Mouse (Mus musculus) heart, embryonic 15.5 days (tissue): ENCODE measurements around the gene Cwc25. TPM values are rescaled to one million over a fixed set of nuclear protein-coding genes. Genes with fewer than 3 reads are reported as not detected.
"Not testable (repeated sequence)": the region's sequence is repeated elsewhere in the genome, so short reads cannot be mapped to it uniquely, and the experiment has no call there.

Experiments used
- ATAC-seq: fragments of 200-750 bp; cut with Nextera tagmentation; replicated peaks from 2 replicates; pipeline ENCODE4 v1.8.0; 2017; ENCODE audit warnings: low read depth, moderate TSS enrichment; ENCODE audit not compliant: insufficient number of reproducible peaks, insufficient read depth, low FRiP score
- H3K27ac ChIP-seq: fragments of 300-500 bp; sonication (generic); 2 replicates; pipeline ENCODE4 v1.5.1; 2015; ENCODE audit warnings: mild to moderate bottlenecking, inconsistent platforms
- H3K27me3 ChIP-seq: fragments of 300-500 bp; sonication (generic); 2 replicates; pipeline ENCODE4 v1.6.1; 2015; ENCODE audit warnings: inconsistent platforms
- H3K36me3 ChIP-seq: fragments of 300-500 bp; sonication (generic); 2 replicates; pipeline ENCODE4 v1.6.1; 2015; ENCODE audit warnings: mild to moderate bottlenecking, inconsistent platforms
- H3K4me1 ChIP-seq: fragments of 300-500 bp; sonication (generic); replicated peaks from 2 replicates; pipeline ENCODE4 v1.6.1; 2015; ENCODE audit warnings: inconsistent platforms
- H3K4me2 ChIP-seq: fragments of 300-500 bp; sonication (generic); 2 replicates; pipeline ENCODE4 v1.6.1; 2015; ENCODE audit warnings: inconsistent platforms, mild to moderate bottlenecking, moderate library complexity
- H3K4me3 ChIP-seq: fragments of 300-500 bp; sonication (generic); 2 replicates; pipeline ENCODE4 v1.5.1; 2015; ENCODE audit warnings: mild to moderate bottlenecking, inconsistent platforms
- H3K9ac ChIP-seq: fragments of 300-500 bp; sonication (generic); 2 replicates; pipeline ENCODE4 v1.6.1; 2015; ENCODE audit warnings: mild to moderate bottlenecking, inconsistent platforms
- H3K9me3 ChIP-seq: fragments of 300-500 bp; sonication (generic); replicated peaks from 2 replicates; pipeline ENCODE4 v1.6.1; 2016; ENCODE audit warnings: inconsistent platforms
- WGBS: fragments of 180-500 bp; shearing (Covaris S2); methylation state at CpG from one replicate; pipeline ENCODE4 v1.1.7; 2015; ENCODE audit warnings: mixed read lengths; 5-methylcytosine and 5-hydroxymethylcytosine counted together
- polyA plus RNA-seq: library from polyadenylated mRNA; unstranded; fragments of >200 nt; fragmentation: Nextera tagmentation; extraction: Ambion mirVana; gene quantifications from 2 replicates; pipeline ENCODE4 v1.2.1, GENCODE M21; 2015

Gene Cwc25
- polyA plus RNA-seq, 1 experiment from 2014 or later: 9.5 TPM

GRCm38 (mm10) chr11:97799994-97800690, 33.8 kb upstream of the Cwc25 start:
- peak; percentile 71 for ATAC-seq
- H3K27me3 ChIP-seq: no peaks in the 10 kb centered on the region
- H3K27ac ChIP-seq: peak overlapping the region; percentile 94
- WGBS: 1% methylated on average over 39 of the region's 43 CpGs
- peak overlapping the region; percentile 80 for H3K9ac ChIP-seq
- peak overlapping the region; percentile 83 for H3K4me3 ChIP-seq
- no peaks in the 10 kb centered on the region for H3K36me3 ChIP-seq
- H3K4me2 ChIP-seq: peak overlapping the region; percentile 93
- H3K9me3 ChIP-seq: no peaks in the 10 kb centered on the region
- H3K4me1 ChIP-seq: peaks cover 45% of the 10 kb centered on the region

GRCm38 (mm10) chr11:97799146-97799993, 33.0 kb upstream of the Cwc25 start:
- H3K4me3 ChIP-seq: peak overlapping the region; percentile 83
- no peaks in the 10 kb centered on the region for H3K9me3 ChIP-seq
- H3K4me2 ChIP-seq: peak overlapping the region; percentile 93
- H3K27me3 ChIP-seq: no peaks in the 10 kb centered on the region
- ATAC-seq: peak; percentile 83
- H3K27ac ChIP-seq: peak overlapping the region; percentile 94
- peak overlapping the region; percentile 80 for H3K9ac ChIP-seq
- no peaks in the 10 kb centered on the region for H3K36me3 ChIP-seq
- H3K4me1 ChIP-seq: peaks cover 38% of the 10 kb centered on the region
- under 1% methylated on average over 69 of the region's 71 CpGs for WGBS

GRCm38 (mm10) chr11:97798782-97799145, 32.4 kb upstream of the Cwc25 start, which contains the start of gene Lasp1:
Gene Lasp1 (plus strand): TSS chr11:97799000.
- WGBS: under 1% methylated on average over 11 of the region's 11 CpGs
- ATAC-seq: peak; percentile 32; the same call in 1 of the 2 replicates

GRCm38 (mm10) chr11:97798083-97798435, 31.7 kb upstream of the Cwc25 start:
- Histone ChIP-seq H3K27ac (peak overlapping the region; percentile 37; the same call in 1 of the 2 replicates), H3K4me2 (peak overlapping the region; percentile 93; the same call in 1 of the 2 replicates), H3K4me3 (peak overlapping the region; percentile 83), H3K27me3 (no peaks in the 10 kb centered on the region), H3K36me3 (no peaks in the 10 kb centered on the region), H3K9me3 (no peaks in the 10 kb centered on the region), H3K4me1 (peaks cover 29% of the 10 kb centered on the region), H3K9ac (0 out of 2 replicates have a peak overlapping the region, but pooled peaks have one; percentile 25)
- no peak for ATAC-seq
- WGBS: 47% methylated on average over 8 of the region's 8 CpGs

More at GRCm38 (mm10) chr11:97798782-97799145, 32.4 kb upstream of the Cwc25 start, which contains the start of gene Lasp1:
- H3K27me3 ChIP-seq: no peaks in the 10 kb centered on the region
- no peaks in the 10 kb centered on the region for H3K9me3 ChIP-seq
- no peaks in the 10 kb centered on the region for H3K36me3 ChIP-seq
- H3K9ac ChIP-seq: peak within 1 kb of the TSS; percentile 80
- peaks cover 32% of the 10 kb centered on the region for H3K4me1 ChIP-seq
- H3K27ac ChIP-seq: peak within 1 kb of the TSS; percentile 94
- H3K4me2 ChIP-seq: peak within 1 kb of the TSS; percentile 93
- H3K4me3 ChIP-seq: peak within 1 kb of the TSS; percentile 83

GRCm38 (mm10) chr11:97797369-97798082, 31.2 kb upstream of the Cwc25 start:
- no peak overlapping the region for H3K27ac ChIP-seq
- H3K4me3 ChIP-seq: no peak overlapping the region
- no peaks in the 10 kb centered on the region for H3K27me3 ChIP-seq
- 64% methylated on average over 15 of the region's 15 CpGs for WGBS
- no peaks in the 10 kb centered on the region for H3K36me3 ChIP-seq
- H3K4me1 ChIP-seq: peaks cover 26% of the 10 kb centered on the region
- no peak overlapping the region for H3K9ac ChIP-seq
- ATAC-seq: no peak
- no peak overlapping the region for H3K4me2 ChIP-seq
- no peaks in the 10 kb centered on the region for H3K9me3 ChIP-seq

- H3K27ac ChIP-seq: no peak overlapping the region
- peaks cover 20% of the 10 kb centered on the region for H3K4me1 ChIP-seq
- no peak overlapping the region for H3K9ac ChIP-seq
- H3K36me3 ChIP-seq: no peaks in the 10 kb centered on the region
- no peaks in the 10 kb centered on the region for H3K9me3 ChIP-seq
- no peak overlapping the region for H3K4me3 ChIP-seq
- no peak for ATAC-seq
- no peaks in the 10 kb centered on the region for H3K27me3 ChIP-seq
- no peak overlapping the region for H3K4me2 ChIP-seq
- WGBS: 5% methylated on average over 6 of the region's 6 CpGs
Measured at GRCm38 (mm10) chr11:97796910-97797309, 30.6 kb upstream of the Cwc25 start.

- H3K4me3 ChIP-seq: no peak overlapping the region
- H3K9me3 ChIP-seq: no peaks in the 10 kb centered on the region
- 2% methylated on average over 2 of the region's 2 CpGs for WGBS
Measured at GRCm38 (mm10) chr11:97793165-97793564, 26.8 kb upstream of the Cwc25 start.

GRCm38 (mm10) chr11:97790778-97791438, 24.6 kb upstream of the Cwc25 start:
- H3K27me3 ChIP-seq, H3K4me3 ChIP-seq, ATAC-seq, H3K27ac ChIP-seq, H3K9me3 ChIP-seq, H3K4me2 ChIP-seq, H3K4me1 ChIP-seq, H3K36me3 ChIP-seq, H3K9ac ChIP-seq: not testable (repeated sequence)
- 78% methylated on average over 2 of the region's 2 CpGs for WGBS

More at GRCm38 (mm10) chr11:97793165-97793564, 26.8 kb upstream of the Cwc25 start:
- peaks cover 1% of the 10 kb centered on the region; the same call in 1 of the 2 replicates for H3K4me1 ChIP-seq
- ATAC-seq: no peak
- H3K4me2 ChIP-seq: no peak overlapping the region
- no peak overlapping the region for H3K9ac ChIP-seq
- H3K27ac ChIP-seq: no peak overlapping the region
- H3K36me3 ChIP-seq: no peaks in the 10 kb centered on the region
- H3K27me3 ChIP-seq: no peaks in the 10 kb centered on the region

GRCm38 (mm10) chr11:97789727-97790126, 23.4 kb upstream of the Cwc25 start:
- Histone ChIP-seq H3K9me3 (no peaks in the 10 kb centered on the region), H3K9ac (no peak overlapping the region), H3K4me3 (no peak overlapping the region), H3K36me3 (no peaks in the 10 kb centered on the region), H3K4me2 (no peak overlapping the region), H3K27ac (no peak overlapping the region), H3K4me1 (no peaks in the 10 kb centered on the region), H3K27me3 (no peaks in the 10 kb centered on the region)
- ATAC-seq: no peak
- 78% methylated on average over 5 of the region's 5 CpGs for WGBS

GRCm38 (mm10) chr11:97787961-97788360, 21.6 kb upstream of the Cwc25 start:
- Histone ChIP-seq H3K4me3 (no peak overlapping the region), H3K9ac (no peak overlapping the region), H3K27ac (no peak overlapping the region), H3K9me3 (no peaks in the 10 kb centered on the region), H3K4me1 (peaks cover 3% of the 10 kb centered on the region; the same call in 1 of the 2 replicates), H3K36me3 (no peaks in the 10 kb centered on the region), H3K4me2 (no peak overlapping the region), H3K27me3 (no peaks in the 10 kb centered on the region)
- no peak for ATAC-seq
- 85% methylated on average over 3 of the region's 3 CpGs for WGBS
